Mouse (Mus musculus) granulocyte monocyte progenitor cell, adult 5-6 weeks (primary cell): ENCODE measurements around the gene Rcn3. TPM values are rescaled to one million over a fixed set of nuclear protein-coding genes. Genes with fewer than 3 reads are reported as not detected.

Source experiments
- total RNA-seq, 2 experiments: library from RNA; stranded (forward) in 1 of 2; stranded (reverse) in 1 of 2; fragments of 200-712, 200-1000 nt in 1 of 2; fragments of >200 nt in 1 of 2; fragmentation: Nextera tagmentation in 1 of 2; gene quantifications; 2 replicates each; pipeline ENCODE4 v1.2.3; 2014 to 2017

The Rcn3 gene
- total RNA-seq, 2 experiments from 2014 or later = 7.0 to 11.6 TPM

Other genes starting within 250 kb of the Rcn3 start
Only the 30 nearest of the 35 such genes appear.
- gene Ptov1, start 222.4 kb downstream of the Rcn3 start, total RNA-seq (2014; fragmentation: Nextera tagmentation) = 67.0 and 95.4 TPM in 2 replicates
- 24.4 and 32.1 TPM in 2 replicates for gene Ptov1, start 222.4 kb downstream of the Rcn3 start, total RNA-seq (2017)
- gene Med25, start 199.5 kb downstream of the Rcn3 start, total RNA-seq (2014; fragmentation: Nextera tagmentation) = 26.7 and 51.2 TPM in 2 replicates
- 9.2 and 15.6 TPM in 2 replicates for gene Med25, start 199.5 kb downstream of the Rcn3 start, total RNA-seq (2017)
- 13.6 TPM in 2 replicates for gene Fuz, start 196.1 kb downstream of the Rcn3 start, total RNA-seq (2014; fragmentation: Nextera tagmentation)
- gene Fuz, start 196.1 kb downstream of the Rcn3 start, total RNA-seq (2017) = 16.5 and 18.0 TPM in 2 replicates
- gene Ap2a1, start 162.7 kb downstream of the Rcn3 start, total RNA-seq (2014; fragmentation: Nextera tagmentation) = 40.8 and 84.2 TPM in 2 replicates
- gene Ap2a1, start 162.7 kb downstream of the Rcn3 start, total RNA-seq (2017) = 28.6 and 30.1 TPM in 2 replicates
- not detected in 2 replicates for gene Tsks, start 149.0 kb downstream of the Rcn3 start, total RNA-seq (2014; fragmentation: Nextera tagmentation)
- gene Tsks, start 149.0 kb downstream of the Rcn3 start, total RNA-seq (2017) = 0.17 TPM in 1 of 2 replicates, not detected in the other
- not detected in 2 replicates for gene Cpt1c, start 117.4 kb downstream of the Rcn3 start, total RNA-seq (2014; fragmentation: Nextera tagmentation)
- gene Cpt1c, start 117.4 kb downstream of the Rcn3 start, total RNA-seq (2017) = not detected in 2 replicates
- gene Prmt1, start 105.7 kb downstream of the Rcn3 start, total RNA-seq (2014; fragmentation: Nextera tagmentation) = 104 and 115 TPM in 2 replicates
- gene Prmt1, start 105.7 kb downstream of the Rcn3 start, total RNA-seq (2017) = 138 and 190 TPM in 2 replicates
- gene Irf3, start 94.6 kb downstream of the Rcn3 start, total RNA-seq (2014; fragmentation: Nextera tagmentation) = 76.6 and 105 TPM in 2 replicates
- gene Irf3, start 94.6 kb downstream of the Rcn3 start, total RNA-seq (2017) = 87.5 and 88.9 TPM in 2 replicates
- gene Bcl2l12, start 93.5 kb downstream of the Rcn3 start, total RNA-seq (2014; fragmentation: Nextera tagmentation) = 19.4 and 57.9 TPM in 2 replicates
- gene Bcl2l12, start 93.5 kb downstream of the Rcn3 start, total RNA-seq (2017) = 18.4 and 32.9 TPM in 2 replicates
- gene Scaf1, start 75.9 kb downstream of the Rcn3 start, total RNA-seq (2014; fragmentation: Nextera tagmentation) = 28.6 and 29.8 TPM in 2 replicates
- gene Scaf1, start 75.9 kb downstream of the Rcn3 start, total RNA-seq (2017) = 15.7 and 17.8 TPM in 2 replicates
- 2.3 and 7.8 TPM in 2 replicates for gene Rras, start 74.3 kb downstream of the Rcn3 start, total RNA-seq (2014; fragmentation: Nextera tagmentation)
- gene Rras, start 74.3 kb downstream of the Rcn3 start, total RNA-seq (2017) = 1.0 and 1.4 TPM in 2 replicates
- 21.1 and 29.6 TPM in 2 replicates for gene Prr12, start 39.3 kb downstream of the Rcn3 start, total RNA-seq (2014; fragmentation: Nextera tagmentation)
- 1.7 and 4.1 TPM in 2 replicates for gene Prr12, start 39.3 kb downstream of the Rcn3 start, total RNA-seq (2017)
- gene Nosip, start 29.8 kb downstream of the Rcn3 start, total RNA-seq (2014; fragmentation: Nextera tagmentation) = 42.2 and 57.2 TPM in 2 replicates
- 49.4 and 63.1 TPM in 2 replicates for gene Nosip, start 29.8 kb downstream of the Rcn3 start, total RNA-seq (2017)
- 6.8 and 9.4 TPM in 2 replicates for gene Prrg2, start 29.5 kb downstream of the Rcn3 start, total RNA-seq (2014; fragmentation: Nextera tagmentation)
- 4.8 and 5.3 TPM in 2 replicates for gene Prrg2, start 29.5 kb downstream of the Rcn3 start, total RNA-seq (2017)
- gene Fcgrt, start 11.6 kb upstream of the Rcn3 start, total RNA-seq (2014; fragmentation: Nextera tagmentation) = 2.1 and 3.8 TPM in 2 replicates
- 2.7 and 3.6 TPM in 2 replicates for gene Fcgrt, start 11.6 kb upstream of the Rcn3 start, total RNA-seq (2017)
- 3,834 and 4,027 TPM in 2 replicates for gene Rps11, start 32.2 kb upstream of the Rcn3 start, total RNA-seq (2014; fragmentation: Nextera tagmentation)
- 963 and 1,110 TPM in 2 replicates for gene Rps11, start 32.2 kb upstream of the Rcn3 start, total RNA-seq (2017)
- gene Rpl13a, start 36.5 kb upstream of the Rcn3 start, total RNA-seq (2014; fragmentation: Nextera tagmentation) = 3,523 and 3,605 TPM in 2 replicates
- 3,792 and 4,750 TPM in 2 replicates for gene Rpl13a, start 36.5 kb upstream of the Rcn3 start, total RNA-seq (2017)
- not detected in 2 replicates for gene Gm45713, start 44.0 kb upstream of the Rcn3 start, total RNA-seq (2014; fragmentation: Nextera tagmentation)
- 0.10 and 0.13 TPM in 2 replicates for gene Gm45713, start 44.0 kb upstream of the Rcn3 start, total RNA-seq (2017)
- gene Flt3l, start 44.2 kb upstream of the Rcn3 start, total RNA-seq (2014; fragmentation: Nextera tagmentation) = 7.4 and 8.2 TPM in 2 replicates
- gene Flt3l, start 44.2 kb upstream of the Rcn3 start, total RNA-seq (2017) = 2.3 and 5.7 TPM in 2 replicates
- 74.2 and 91.6 TPM in 2 replicates for gene Pih1d1, start 62.1 kb upstream of the Rcn3 start, total RNA-seq (2014; fragmentation: Nextera tagmentation)
- 48.8 and 58.4 TPM in 2 replicates for gene Pih1d1, start 62.1 kb upstream of the Rcn3 start, total RNA-seq (2017)
- 53.4 and 59.8 TPM in 2 replicates for gene Aldh16a1, start 62.4 kb upstream of the Rcn3 start, total RNA-seq (2014; fragmentation: Nextera tagmentation)
- gene Aldh16a1, start 62.4 kb upstream of the Rcn3 start, total RNA-seq (2017) = 31.2 and 42.5 TPM in 2 replicates
- 0.17 TPM in 1 of 2 replicates, not detected in the other for gene Slc17a7, start 71.7 kb upstream of the Rcn3 start, total RNA-seq (2014; fragmentation: Nextera tagmentation)
- not detected in 2 replicates for gene Slc17a7, start 71.7 kb upstream of the Rcn3 start, total RNA-seq (2017)
- gene Gfy, start 87.3 kb upstream of the Rcn3 start, total RNA-seq (2014; fragmentation: Nextera tagmentation) = not detected in 2 replicates
- gene Gfy, start 87.3 kb upstream of the Rcn3 start, total RNA-seq (2017) = not detected in 2 replicates
- gene Pth2, start 88.8 kb upstream of the Rcn3 start, total RNA-seq (2014; fragmentation: Nextera tagmentation) = not detected in 2 replicates
- gene Pth2, start 88.8 kb upstream of the Rcn3 start, total RNA-seq (2017) = not detected in 2 replicates
- not detected in 2 replicates for gene Ccdc155, start 112.7 kb upstream of the Rcn3 start, total RNA-seq (2014; fragmentation: Nextera tagmentation)
- 0.26 and 0.67 TPM in 2 replicates for gene Ccdc155, start 112.7 kb upstream of the Rcn3 start, total RNA-seq (2017)
- gene Dkkl1, start 119.9 kb upstream of the Rcn3 start, total RNA-seq (2014; fragmentation: Nextera tagmentation) = 2.3 and 9.5 TPM in 2 replicates
- gene Dkkl1, start 119.9 kb upstream of the Rcn3 start, total RNA-seq (2017) = 0.77 TPM in 1 of 2 replicates, not detected in the other
- 0.62 TPM in 1 of 2 replicates, not detected in the other for gene Tead2, start 123.5 kb upstream of the Rcn3 start, total RNA-seq (2014; fragmentation: Nextera tagmentation)
- gene Tead2, start 123.5 kb upstream of the Rcn3 start, total RNA-seq (2017) = not detected in 2 replicates
- gene Cd37, start 146.9 kb upstream of the Rcn3 start, total RNA-seq (2014; fragmentation: Nextera tagmentation) = 104 and 177 TPM in 2 replicates
- gene Cd37, start 146.9 kb upstream of the Rcn3 start, total RNA-seq (2017) = 59.5 and 69.2 TPM in 2 replicates
- not detected in 2 replicates for gene Slc6a16, start 148.9 kb upstream of the Rcn3 start, total RNA-seq (2014; fragmentation: Nextera tagmentation)
- not detected in 2 replicates for gene Slc6a16, start 148.9 kb upstream of the Rcn3 start, total RNA-seq (2017)
- not detected in 2 replicates for gene Slc6a21, start 185.3 kb upstream of the Rcn3 start, total RNA-seq (2014; fragmentation: Nextera tagmentation)
- not detected in 2 replicates for gene Slc6a21, start 185.3 kb upstream of the Rcn3 start, total RNA-seq (2017)